Mouse (Mus musculus): ENCODE data around the gene Ghrh. TPM values are rescaled to one million over a fixed set of nuclear protein-coding genes. Genes with fewer than 3 reads are reported as not detected.
A peak's percentile ranks its signal among the peaks of the same experiment; 100 is the strongest.

The Ghrh gene
- not detected in 2 replicates for polyA plus RNA-seq (2014; fragmentation: Nextera tagmentation; extraction: Ambion mirVana)

GRCm38 (mm10) chr2:157347361-157348159 lies at the start of gene Ghrh:
TSS of gene Ghrh (minus strand) at chr2:157347506.
- no peaks in the 10 kb centered on the region for H3K36me3 ChIP-seq (ENCODE audit: control insufficient read depth, insufficient read depth, low read length)
- peaks cover 8% of the 10 kb centered on the region in 2 experiments; a peak in 1 of 4 replicates for H3K4me1 ChIP-seq (ENCODE audit: control insufficient read depth in 2 of 2, insufficient read depth in 2 of 2, low read length in 2 of 2)
- peak within 1 kb of the TSS; percentile 73 to 74 for H3K27ac ChIP-seq (replicated peaks in 1 of 2; ENCODE audit: control insufficient read depth in 1 of 2, insufficient read depth in 1 of 2, low read depth in 2 of 2, low read length in 2 of 2)
- 62% methylated on average over 26 of the region's 26 CpGs for WGBS
- no peaks in the 10 kb centered on the region for H3K9me3 ChIP-seq (ENCODE audit: control insufficient read depth, low read length)
- ATAC-seq (ENCODE audit: insufficient number of reproducible peaks, insufficient read depth, low FRiP score, low read depth), result no peak
- no peaks in the 10 kb centered on the region for H3K27me3 ChIP-seq (ENCODE audit: control insufficient read depth, insufficient read depth, low read length)
- H3K4me2 ChIP-seq (ENCODE audit: low read length), result peak within 1 kb of the TSS; percentile 31; the same call in 1 of the 2 replicates
- peak within 1 kb of the TSS; percentile 60; the same call in 1 of the 2 replicates for H3K9ac ChIP-seq (ENCODE audit: low read length)
- H3K4me3 ChIP-seq (ENCODE audit: control insufficient read depth in 1 of 2, insufficient read depth in 1 of 2, low read depth in 1 of 2, low read length in 2 of 2), result no peak within 1 kb of the TSS

GRCm38 (mm10) chr2:157395960-157396359 lies 48.7 kb upstream of the Ghrh start:
- H3K36me3 ChIP-seq (ENCODE audit: control insufficient read depth, insufficient read depth, low read length), result peaks cover 37% of the 10 kb centered on the region
- no peak overlapping the region for H3K9ac ChIP-seq (ENCODE audit: low read length)
- no peak overlapping the region for H3K4me2 ChIP-seq (ENCODE audit: low read length)
- WGBS, result 65% methylated on average over 13 of the region's 13 CpGs
- ATAC-seq (ENCODE audit: insufficient number of reproducible peaks, insufficient read depth, low FRiP score, low read depth), result no peak
- H3K27me3 ChIP-seq (ENCODE audit: control insufficient read depth, insufficient read depth, low read length), result no peaks in the 10 kb centered on the region
- peaks cover 4% of the 10 kb centered on the region; the same call in 1 of the 2 replicates for H3K9me3 ChIP-seq (ENCODE audit: control insufficient read depth, low read length)
- 0 out of 4 replicates have a peak overlapping the region, but pooled peaks of 1 of the 2 experiments have one; percentile 1 for H3K27ac ChIP-seq (replicated peaks in 1 of 2; ENCODE audit: control insufficient read depth in 1 of 2, insufficient read depth in 1 of 2, low read depth in 2 of 2, low read length in 2 of 2)
- no peaks in the 10 kb centered on the region for H3K4me1 ChIP-seq (ENCODE audit: control insufficient read depth in 2 of 2, insufficient read depth in 2 of 2, low read length in 2 of 2)
- no peak overlapping the region for H3K4me3 ChIP-seq (ENCODE audit: control insufficient read depth in 1 of 2, insufficient read depth in 1 of 2, low read depth in 1 of 2, low read length in 2 of 2)

GRCm38 (mm10) chr2:157395371-157395770 lies 48.1 kb upstream of the Ghrh start:
- Histone ChIP-seq H3K27me3 (ENCODE audit: control insufficient read depth, insufficient read depth, low read length) (no peaks in the 10 kb centered on the region), H3K9ac (ENCODE audit: low read length) (no peak overlapping the region), H3K27ac (replicated peaks in 1 of 2; ENCODE audit: control insufficient read depth in 1 of 2, insufficient read depth in 1 of 2, low read depth in 2 of 2, low read length in 2 of 2) (0 out of 4 replicates have a peak overlapping the region, but pooled peaks of 1 of the 2 experiments have one; percentile 1), H3K36me3 (ENCODE audit: control insufficient read depth, insufficient read depth, low read length) (peaks cover 37% of the 10 kb centered on the region), H3K9me3 (ENCODE audit: control insufficient read depth, low read length) (peaks cover 4% of the 10 kb centered on the region; the same call in 1 of the 2 replicates), H3K4me1 (ENCODE audit: control insufficient read depth in 2 of 2, insufficient read depth in 2 of 2, low read length in 2 of 2) (no peaks in the 10 kb centered on the region), H3K4me2 (ENCODE audit: low read length) (no peak overlapping the region), H3K4me3 (ENCODE audit: control insufficient read depth in 1 of 2, insufficient read depth in 1 of 2, low read depth in 1 of 2, low read length in 2 of 2) (no peak overlapping the region)
- WGBS, result 69% methylated on average over 5 of the region's 5 CpGs
- ATAC-seq (ENCODE audit: insufficient number of reproducible peaks, insufficient read depth, low FRiP score, low read depth), result no peak

- Histone ChIP-seq H3K27ac (replicated peaks in 1 of 2; ENCODE audit: control insufficient read depth in 1 of 2, insufficient read depth in 1 of 2, low read depth in 2 of 2, low read length in 2 of 2) (no peak overlapping the region), H3K27me3 (ENCODE audit: control insufficient read depth, insufficient read depth, low read length) (no peaks in the 10 kb centered on the region), H3K9ac (ENCODE audit: low read length) (no peak overlapping the region), H3K4me1 (ENCODE audit: control insufficient read depth in 2 of 2, insufficient read depth in 2 of 2, low read length in 2 of 2) (no peaks in the 10 kb centered on the region), H3K4me2 (ENCODE audit: low read length) (no peak overlapping the region), H3K4me3 (ENCODE audit: control insufficient read depth in 1 of 2, insufficient read depth in 1 of 2, low read depth in 1 of 2, low read length in 2 of 2) (no peak overlapping the region), H3K36me3 (ENCODE audit: control insufficient read depth, insufficient read depth, low read length) (peaks cover 37% of the 10 kb centered on the region), H3K9me3 (ENCODE audit: control insufficient read depth, low read length) (peaks cover 4% of the 10 kb centered on the region; the same call in 1 of the 2 replicates)
- ATAC-seq (ENCODE audit: insufficient number of reproducible peaks, insufficient read depth, low FRiP score, low read depth), result no peak
- 54% methylated on average over 6 of the region's 6 CpGs for WGBS
Observed at GRCm38 (mm10) chr2:157394868-157395267, 47.6 kb upstream of the Ghrh start.

GRCm38 (mm10) chr2:157393549-157393948 lies 46.2 kb upstream of the Ghrh start:
- H3K36me3 ChIP-seq (ENCODE audit: control insufficient read depth, insufficient read depth, low read length), result peaks cover 36% of the 10 kb centered on the region
- ATAC-seq (ENCODE audit: insufficient number of reproducible peaks, insufficient read depth, low FRiP score, low read depth), result no peak
- H3K4me1 ChIP-seq (ENCODE audit: control insufficient read depth in 2 of 2, insufficient read depth in 2 of 2, low read length in 2 of 2), result no peaks in the 10 kb centered on the region
- 96% methylated on average over 4 of the region's 4 CpGs for WGBS
- peaks cover 3% of the 10 kb centered on the region; the same call in 1 of the 2 replicates for H3K9me3 ChIP-seq (ENCODE audit: control insufficient read depth, low read length)
- H3K9ac ChIP-seq (ENCODE audit: low read length), result no peak overlapping the region
- no peak overlapping the region for H3K4me2 ChIP-seq (ENCODE audit: low read length)
- H3K27ac ChIP-seq (replicated peaks in 1 of 2; ENCODE audit: control insufficient read depth in 1 of 2, insufficient read depth in 1 of 2, low read depth in 2 of 2, low read length in 2 of 2), result no peak overlapping the region
- no peak overlapping the region for H3K4me3 ChIP-seq (ENCODE audit: control insufficient read depth in 1 of 2, insufficient read depth in 1 of 2, low read depth in 1 of 2, low read length in 2 of 2)
- no peaks in the 10 kb centered on the region for H3K27me3 ChIP-seq (ENCODE audit: control insufficient read depth, insufficient read depth, low read length)

GRCm38 (mm10) chr2:157392331-157392730 lies 45.0 kb upstream of the Ghrh start:
- Histone ChIP-seq H3K4me3 (ENCODE audit: control insufficient read depth in 1 of 2, insufficient read depth in 1 of 2, low read depth in 1 of 2, low read length in 2 of 2) (no peak overlapping the region), H3K27me3 (ENCODE audit: control insufficient read depth, insufficient read depth, low read length) (no peaks in the 10 kb centered on the region), H3K9ac (ENCODE audit: low read length) (no peak overlapping the region), H3K4me1 (ENCODE audit: control insufficient read depth in 2 of 2, insufficient read depth in 2 of 2, low read length in 2 of 2) (no peaks in the 10 kb centered on the region), H3K36me3 (ENCODE audit: control insufficient read depth, insufficient read depth, low read length) (peaks cover 25% of the 10 kb centered on the region), H3K9me3 (ENCODE audit: control insufficient read depth, low read length) (no peaks in the 10 kb centered on the region), H3K4me2 (ENCODE audit: low read length) (no peak overlapping the region), H3K27ac (replicated peaks in 1 of 2; ENCODE audit: control insufficient read depth in 1 of 2, insufficient read depth in 1 of 2, low read depth in 2 of 2, low read length in 2 of 2) (no peak overlapping the region)
- WGBS, result 91% methylated on average over 2 of the region's 2 CpGs
- no peak for ATAC-seq (ENCODE audit: insufficient number of reproducible peaks, insufficient read depth, low FRiP score, low read depth)

- no peak for ATAC-seq (ENCODE audit: insufficient number of reproducible peaks, insufficient read depth, low FRiP score, low read depth)
- H3K4me3 ChIP-seq (ENCODE audit: control insufficient read depth in 1 of 2, insufficient read depth in 1 of 2, low read depth in 1 of 2, low read length in 2 of 2), result no peak overlapping the region
- WGBS, result 87% methylated on average over 7 of the region's 7 CpGs
- peaks cover 0 to 5% of the 10 kb centered on the region in 2 experiments; a peak in 1 of 4 replicates for H3K4me1 ChIP-seq (ENCODE audit: control insufficient read depth in 2 of 2, insufficient read depth in 2 of 2, low read length in 2 of 2)
- H3K27me3 ChIP-seq (ENCODE audit: control insufficient read depth, insufficient read depth, low read length), result no peaks in the 10 kb centered on the region
- no peaks in the 10 kb centered on the region for H3K9me3 ChIP-seq (ENCODE audit: control insufficient read depth, low read length)
- H3K36me3 ChIP-seq (ENCODE audit: control insufficient read depth, insufficient read depth, low read length), result peaks cover 15% of the 10 kb centered on the region
- no peak overlapping the region for H3K27ac ChIP-seq (replicated peaks in 1 of 2; ENCODE audit: control insufficient read depth in 1 of 2, insufficient read depth in 1 of 2, low read depth in 2 of 2, low read length in 2 of 2)
- no peak overlapping the region for H3K4me2 ChIP-seq (ENCODE audit: low read length)
- no peak overlapping the region for H3K9ac ChIP-seq (ENCODE audit: low read length)
Observed at GRCm38 (mm10) chr2:157389591-157389921, 42.2 kb upstream of the Ghrh start.
